Mouse (Mus musculus): Measurements from ENCODE around the gene Gm4131.

- no peak for TF ChIP-seq POLR2A (IDR thresholded peaks at IDR 0.05; ENCODE audit: low read depth, low read length)
- no peak for TF ChIP-seq CTCF (conservative IDR thresholded peaks at IDR 0.05; ENCODE audit: insufficient read depth, insufficient read length, low read depth, low read length)
Measured at GRCm38 (mm10) chr14:62541751-62542150, 25.0 kb downstream of the Gm4131 start.

Data from kidney, adult 2 months (tissue).